Mouse (Mus musculus): ENCODE measurements around the gene Samd1. TPM values are rescaled to one million over a fixed set of nuclear protein-coding genes. Genes with fewer than 3 reads are reported as not detected.

Samd1 gene
- polyA plus RNA-seq, 1 experiment, result 153 TPM

DNA sequence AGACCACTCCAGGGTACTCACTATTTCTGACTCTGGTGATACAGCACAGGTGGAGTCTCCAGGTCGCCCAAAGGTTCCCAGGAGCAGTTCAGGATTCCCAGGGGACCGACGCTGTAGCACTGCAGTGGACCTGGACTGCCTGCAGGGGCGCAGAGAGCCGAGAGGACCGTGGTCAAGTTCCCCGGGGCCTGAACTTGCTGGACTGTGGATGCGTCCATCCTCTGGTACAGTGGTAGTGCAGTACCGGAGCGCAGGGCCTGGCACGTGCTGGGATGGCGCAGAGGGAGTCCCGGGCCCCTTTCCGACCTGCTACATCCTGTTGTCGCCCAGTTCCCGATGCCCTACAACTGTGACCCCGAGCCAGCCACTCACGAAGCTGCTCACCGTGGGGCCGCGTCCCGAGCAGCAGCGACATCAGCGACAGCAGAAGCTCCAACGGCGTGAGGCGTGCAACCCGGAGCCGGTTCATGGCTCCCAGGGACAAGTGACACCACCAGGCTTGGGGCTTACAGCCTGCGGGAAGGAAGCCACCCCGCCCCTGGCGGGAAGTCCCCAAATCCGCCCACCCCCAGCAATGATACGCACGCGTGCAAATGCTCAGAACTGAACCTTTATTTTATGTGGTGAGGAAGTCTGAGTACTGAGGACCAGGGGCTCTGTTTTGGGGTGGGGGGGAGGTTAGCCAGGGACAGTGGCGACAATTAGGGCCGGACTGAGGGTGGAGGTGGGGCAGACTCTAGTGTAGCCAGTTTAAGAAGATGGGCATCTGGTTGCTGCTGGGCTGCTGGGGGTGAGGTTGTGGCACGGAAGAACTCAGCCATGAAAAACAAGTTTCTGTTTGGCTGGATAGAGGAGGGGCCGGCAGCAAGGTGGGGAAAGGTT, 44.8 kb downstream of the Samd1 start, which contains the start of gene Il27ra:
Gene Il27ra (minus strand): TSS at position 524 of the 882 bp plus-strand sequence.
- TF ChIP-seq POLR2A (IDR thresholded peaks at IDR 0.05; ENCODE audit: control insufficient read depth, extremely low read depth, insufficient read depth, low read length, poor library complexity) (peak; percentile 38; the same call in 1 of the 2 replicates), CTCF (IDR thresholded peaks at IDR 0.05; ENCODE audit: borderline replicate concordance, control insufficient read depth, extremely low read depth, insufficient read depth, low read length, poor library complexity) (peak; percentile 42; the same call in 1 of the 2 replicates)
- peaks cover 12% of the 10 kb centered on the region for H3K36me3 ChIP-seq (ENCODE audit: control insufficient read depth, insufficient read depth, low read length)
- DNase-seq, result peak; percentile 81
- peaks cover 25% of the 10 kb centered on the region for H3K4me1 ChIP-seq (replicated peaks; ENCODE audit: control insufficient read depth, insufficient read depth, low read length)
- H3K4me3 ChIP-seq (ENCODE audit: control insufficient read depth, insufficient read depth, low read length), result peak within 1 kb of the TSS; percentile 75
- H3K27me3 ChIP-seq (ENCODE audit: control insufficient read depth, insufficient read depth, low read length), result no peaks in the 10 kb centered on the region
- peak within 1 kb of the TSS; percentile 40 for H3K27ac ChIP-seq (ENCODE audit: control insufficient read depth, insufficient read depth, low read length)
- under 1% methylated on average over 40 of the region's 40 CpGs for WGBS

- H3K27ac ChIP-seq (ENCODE audit: control insufficient read depth, insufficient read depth, low read length), result peak overlapping the region; percentile 40
- H3K4me3 ChIP-seq (ENCODE audit: control insufficient read depth, insufficient read depth, low read length), result peak overlapping the region; percentile 75
- TF ChIP-seq CTCF (IDR thresholded peaks at IDR 0.05; ENCODE audit: borderline replicate concordance, control insufficient read depth, extremely low read depth, insufficient read depth, low read length, poor library complexity), result no peak
- TF ChIP-seq POLR2A (IDR thresholded peaks at IDR 0.05; ENCODE audit: control insufficient read depth, extremely low read depth, insufficient read depth, low read length, poor library complexity), result no peak
- no peak for DNase-seq
- peaks cover 8% of the 10 kb centered on the region for H3K36me3 ChIP-seq (ENCODE audit: control insufficient read depth, insufficient read depth, low read length)
- H3K27me3 ChIP-seq (ENCODE audit: control insufficient read depth, insufficient read depth, low read length), result no peaks in the 10 kb centered on the region
- 64% methylated on average over 12 of the region's 12 CpGs for WGBS
- peaks cover 25% of the 10 kb centered on the region for H3K4me1 ChIP-seq (replicated peaks; ENCODE audit: control insufficient read depth, insufficient read depth, low read length)
Measured at GRCm38 (mm10) chr8:84042948-84043342, 45.5 kb downstream of the Samd1 start.

DNA sequence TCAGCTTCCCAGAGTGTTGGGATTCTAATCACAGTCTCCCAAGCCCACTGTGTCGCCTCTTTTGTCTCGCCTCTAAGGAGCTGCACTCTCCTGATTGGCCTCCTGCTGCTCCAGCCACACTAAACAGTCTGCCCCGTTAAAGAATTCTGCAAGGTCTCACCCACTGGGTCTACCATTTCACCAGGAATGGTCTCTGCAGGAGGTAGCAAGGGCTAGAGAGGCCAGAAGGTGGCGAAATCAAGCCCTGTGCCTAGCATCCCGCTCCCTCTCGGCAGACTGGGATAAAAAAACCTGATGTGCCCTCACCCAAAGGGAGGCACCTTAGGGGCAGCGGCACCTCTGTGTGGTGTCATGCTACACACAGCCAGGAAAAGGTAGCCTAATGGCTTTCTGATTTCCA, 46.6 kb downstream of the Samd1 start:
- WGBS, result 92% methylated on average over 7 of the region's 7 CpGs
- Histone ChIP-seq H3K27ac (ENCODE audit: control insufficient read depth, insufficient read depth, low read length) (no peak overlapping the region), H3K27me3 (ENCODE audit: control insufficient read depth, insufficient read depth, low read length) (no peaks in the 10 kb centered on the region), H3K4me1 (replicated peaks; ENCODE audit: control insufficient read depth, insufficient read depth, low read length) (peaks cover 25% of the 10 kb centered on the region), H3K36me3 (ENCODE audit: control insufficient read depth, insufficient read depth, low read length) (no peaks in the 10 kb centered on the region), H3K4me3 (ENCODE audit: control insufficient read depth, insufficient read depth, low read length) (no peak overlapping the region)
- TF ChIP-seq POLR2A (IDR thresholded peaks at IDR 0.05; ENCODE audit: control insufficient read depth, extremely low read depth, insufficient read depth, low read length, poor library complexity), result no peak
- TF ChIP-seq CTCF (IDR thresholded peaks at IDR 0.05; ENCODE audit: borderline replicate concordance, control insufficient read depth, extremely low read depth, insufficient read depth, low read length, poor library complexity), result no peak
- no peak for DNase-seq

DNA sequence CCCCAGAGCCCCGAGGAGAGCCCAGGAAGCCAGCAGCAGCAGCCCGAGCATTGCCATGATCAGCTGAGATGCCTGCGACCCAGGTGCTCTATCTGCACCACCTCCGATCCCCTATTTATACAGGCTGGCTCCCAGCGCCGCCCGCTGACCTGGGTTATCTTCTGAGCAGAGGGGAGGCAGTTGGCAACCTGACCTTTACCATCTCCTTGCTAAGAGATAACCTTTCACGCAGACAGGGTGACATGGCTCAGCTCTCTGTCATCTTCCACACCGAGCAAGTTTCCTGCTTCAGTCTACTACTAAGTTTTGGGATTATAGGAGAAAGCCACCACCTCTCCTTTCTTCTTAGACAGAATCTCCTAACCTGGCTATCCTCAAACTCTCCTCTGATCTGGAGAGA, 47.4 kb downstream of the Samd1 start, which contains the start of gene Rln3:
Gene Rln3 (minus strand): TSS at position 101 of the 400 bp plus-strand sequence.
- no peak within 1 kb of the TSS for H3K27ac ChIP-seq (ENCODE audit: control insufficient read depth, insufficient read depth, low read length)
- no peak for DNase-seq
- H3K27me3 ChIP-seq (ENCODE audit: control insufficient read depth, insufficient read depth, low read length), result no peaks in the 10 kb centered on the region
- TF ChIP-seq CTCF (IDR thresholded peaks at IDR 0.05; ENCODE audit: borderline replicate concordance, control insufficient read depth, extremely low read depth, insufficient read depth, low read length, poor library complexity) (no peak), POLR2A (IDR thresholded peaks at IDR 0.05; ENCODE audit: control insufficient read depth, extremely low read depth, insufficient read depth, low read length, poor library complexity) (no peak)
- H3K36me3 ChIP-seq (ENCODE audit: control insufficient read depth, insufficient read depth, low read length), result no peaks in the 10 kb centered on the region
- WGBS, result 92% methylated on average over 9 of the region's 9 CpGs
- peaks cover 21% of the 10 kb centered on the region for H3K4me1 ChIP-seq (replicated peaks; ENCODE audit: control insufficient read depth, insufficient read depth, low read length)
- no peak within 1 kb of the TSS for H3K4me3 ChIP-seq (ENCODE audit: control insufficient read depth, insufficient read depth, low read length)

DNA sequence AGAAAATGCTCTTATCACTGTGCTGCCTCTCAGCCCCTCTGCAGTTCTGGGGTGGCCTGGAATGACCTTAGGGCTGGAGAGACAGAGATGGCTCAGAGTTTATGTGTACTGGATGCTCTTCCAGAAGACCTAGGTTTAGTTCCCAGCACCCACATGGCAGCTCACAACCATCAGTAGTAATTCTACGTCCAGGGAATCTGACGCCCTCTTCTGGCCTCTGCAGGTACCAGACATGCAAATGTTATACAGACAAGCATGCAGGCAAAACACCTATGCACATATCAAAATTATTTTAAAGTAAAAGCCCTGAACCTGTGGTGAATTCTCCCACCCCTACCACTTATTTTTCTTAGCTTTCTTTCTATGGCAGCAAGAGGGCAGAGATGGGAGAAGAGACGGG, 49.0 kb downstream of the Samd1 start:
- Histone ChIP-seq H3K4me1 (replicated peaks; ENCODE audit: control insufficient read depth, insufficient read depth, low read length) (peaks cover 14% of the 10 kb centered on the region), H3K27ac (ENCODE audit: control insufficient read depth, insufficient read depth, low read length) (no peak overlapping the region), H3K27me3 (ENCODE audit: control insufficient read depth, insufficient read depth, low read length) (no peaks in the 10 kb centered on the region), H3K36me3 (ENCODE audit: control insufficient read depth, insufficient read depth, low read length) (no peaks in the 10 kb centered on the region), H3K4me3 (ENCODE audit: control insufficient read depth, insufficient read depth, low read length) (no peak overlapping the region)
- DNase-seq, result no peak
- no peak for TF ChIP-seq CTCF (IDR thresholded peaks at IDR 0.05; ENCODE audit: borderline replicate concordance, control insufficient read depth, extremely low read depth, insufficient read depth, low read length, poor library complexity)
- TF ChIP-seq POLR2A (IDR thresholded peaks at IDR 0.05; ENCODE audit: control insufficient read depth, extremely low read depth, insufficient read depth, low read length, poor library complexity), result no peak
- WGBS, result 94% methylated on average over 3 of the region's 3 CpGs

DNA sequence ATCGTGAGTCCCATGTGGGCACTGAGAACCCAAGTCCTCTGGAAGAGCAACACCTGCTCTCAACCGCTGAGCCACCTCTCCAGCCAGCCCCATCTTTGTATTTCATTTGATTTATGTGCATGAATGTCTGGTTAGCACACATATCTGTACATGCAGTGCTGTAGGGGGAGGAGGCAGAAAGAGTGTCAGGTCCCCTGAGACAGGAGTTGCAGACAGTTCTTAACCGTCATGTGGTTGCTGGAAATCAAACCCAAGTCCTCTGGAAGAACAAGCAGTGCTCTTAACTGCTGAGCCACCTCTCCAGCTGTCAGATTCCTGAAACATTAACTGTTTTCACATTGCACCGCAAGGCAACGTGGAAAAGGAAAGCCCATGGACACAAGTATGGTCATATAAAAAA, 50.7 kb downstream of the Samd1 start:
- TF ChIP-seq POLR2A (IDR thresholded peaks at IDR 0.05; ENCODE audit: control insufficient read depth, extremely low read depth, insufficient read depth, low read length, poor library complexity) (no peak), CTCF (IDR thresholded peaks at IDR 0.05; ENCODE audit: borderline replicate concordance, control insufficient read depth, extremely low read depth, insufficient read depth, low read length, poor library complexity) (no peak)
- H3K36me3 ChIP-seq (ENCODE audit: control insufficient read depth, insufficient read depth, low read length), result no peaks in the 10 kb centered on the region
- no peaks in the 10 kb centered on the region for H3K27me3 ChIP-seq (ENCODE audit: control insufficient read depth, insufficient read depth, low read length)
- no peak overlapping the region for H3K27ac ChIP-seq (ENCODE audit: control insufficient read depth, insufficient read depth, low read length)
- 88% methylated on average over 5 of the region's 5 CpGs for WGBS
- H3K4me3 ChIP-seq (ENCODE audit: control insufficient read depth, insufficient read depth, low read length), result no peak overlapping the region
- H3K4me1 ChIP-seq (replicated peaks; ENCODE audit: control insufficient read depth, insufficient read depth, low read length), result peaks cover 1% of the 10 kb centered on the region
- DNase-seq, result no peak

Other genes starting within 250 kb of the Samd1 start
- 170 and 184 TPM in 2 replicates for gene Adgrl1, start 97.6 kb upstream of the Samd1 start, polyA plus RNA-seq (2012; rRNA removed)
- 0.75 and 1.1 TPM in 2 replicates for gene Gm10644, start 42.5 kb upstream of the Samd1 start, polyA plus RNA-seq (2012; rRNA removed)
- 170 and 243 TPM in 2 replicates for gene Asf1b, start 42.2 kb upstream of the Samd1 start, polyA plus RNA-seq (2012; rRNA removed)
- gene Prkaca, start 24.7 kb upstream of the Samd1 start, polyA plus RNA-seq (2012; rRNA removed), result 57.8 and 59.0 TPM in 2 replicates
- gene 1700067K01Rik, start 3.8 kb downstream of the Samd1 start, polyA plus RNA-seq (2012; rRNA removed), result 1.1 and 1.2 TPM in 2 replicates
- gene 2210011C24Rik, start 14.5 kb downstream of the Samd1 start, polyA plus RNA-seq (2012; rRNA removed), result 0.32 and 0.43 TPM in 2 replicates
- gene Palm3, start 23.8 kb downstream of the Samd1 start, polyA plus RNA-seq (2012; rRNA removed), result 0.32 and 0.43 TPM in 2 replicates
- 82.6 and 84.0 TPM in 2 replicates for gene Il27ra, start 44.9 kb downstream of the Samd1 start, polyA plus RNA-seq (2012; rRNA removed)
- 7.1 and 9.1 TPM in 2 replicates for gene Rln3, start 47.3 kb downstream of the Samd1 start, polyA plus RNA-seq (2012; rRNA removed)
- gene Gm10643, start 67.5 kb downstream of the Samd1 start, polyA plus RNA-seq (2012; rRNA removed), result 0.36 and 0.45 TPM in 2 replicates
- 76.1 and 88.8 TPM in 2 replicates for gene Rfx1, start 69.2 kb downstream of the Samd1 start, polyA plus RNA-seq (2012; rRNA removed)
- gene Dcaf15, start 107.1 kb downstream of the Samd1 start, polyA plus RNA-seq (2012; rRNA removed), result 190 and 211 TPM in 2 replicates
- gene Podnl1, start 128.3 kb downstream of the Samd1 start, polyA plus RNA-seq (2012; rRNA removed), result 6.6 and 7.7 TPM in 2 replicates
- 49.8 and 54.6 TPM in 2 replicates for gene Cc2d1a, start 150.3 kb downstream of the Samd1 start, polyA plus RNA-seq (2012; rRNA removed)
- 1.9 and 2.4 TPM in 2 replicates for gene 4930432K21Rik, start 150.4 kb downstream of the Samd1 start, polyA plus RNA-seq (2012; rRNA removed)
- 5.5 and 8.5 TPM in 2 replicates for gene Nanos3, start 187.5 kb downstream of the Samd1 start, polyA plus RNA-seq (2012; rRNA removed)
- 53.0 and 59.0 TPM in 2 replicates for gene Zswim4, start 239.4 kb downstream of the Samd1 start, polyA plus RNA-seq (2012; rRNA removed)